12 mouse cellular contexts compared by ENCODE assay signal in the genomic region with DNA sequence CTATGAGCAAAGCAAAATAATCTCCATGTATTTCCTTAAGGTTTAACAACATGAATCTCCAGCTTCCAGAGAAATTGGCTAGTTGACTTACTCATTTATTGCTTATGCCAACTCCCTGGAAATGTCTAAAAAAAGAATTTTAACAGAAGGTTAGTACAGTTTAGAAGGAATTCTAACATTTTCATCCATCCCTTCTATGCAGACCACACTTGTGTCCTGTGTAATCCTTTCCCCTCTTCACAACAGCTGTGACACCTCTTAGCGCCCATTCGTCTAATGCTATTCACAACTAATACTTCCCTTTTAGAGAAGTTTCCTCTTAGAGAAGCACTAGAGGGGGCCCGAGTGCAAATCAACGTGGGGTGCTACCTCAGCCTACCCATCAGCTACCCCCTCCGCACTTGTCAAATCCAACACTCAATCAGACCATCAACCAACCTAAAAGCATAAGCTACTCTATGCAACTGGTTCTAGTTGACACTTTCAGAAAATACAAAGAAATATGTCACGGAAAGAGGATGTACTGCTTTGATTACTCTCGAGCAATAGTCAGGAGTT.
DNase-seq lines count a peak whose midpoint lies in the region; ATAC-seq lines count a peak whose summit lies in the region.
"Had no signal": no experiment of that assay in that cellular context is flagged by ENCODE, and none has a peak within 500 bp of the region (broad histone marks: within the 10 kb centered on the region; RNA-seq: fewer than 3 reads in every experiment).

No protein-coding gene starts in this region.

- ATAC-seq in granulocyte monocyte progenitor cell, adult 5-6 weeks (replicated peaks; ENCODE audit: poor library complexity, severe bottlenecking): peak; percentile 57
- ATAC-seq in inflammation-experienced regulatory T-cells, adult 6 months: no peak
- ATAC-seq: forebrain, embryonic 13.5 days; Patski had no signal

- DNase-seq in embryo, embryonic 11 days: peak; percentile 13
- DNase-seq in embryo, embryonic 9.5 days (ENCODE audit: extremely low spot score): no peak
- peak; percentile 8 for DNase-seq in lung, postnatal 10 days
- DNase-seq in lung, adult 18-20 months: no peak
- peak; percentile 5 to 19 for DNase-seq in monocyte, adult 2 months (ENCODE audit: low read depth in 1 of 2, low spot score in 2 of 2)
- no peak for DNase-seq in testis, postnatal 14 days (ENCODE audit: low spot score)
- DNase-seq: adrenal gland, postnatal 25 days; kidney, adult 2 months had no signal

Comparison
In these comparisons a context has a peak if more than half of its experiments do, and no peak if none do; other contexts are left out.
1. DNase-seq: peak in embryo, embryonic 11 days (single experiment), lung, postnatal 10 days (single experiment) and monocyte, adult 2 months (2 of 2); none in embryo, embryonic 9.5 days (single experiment), lung, adult 18-20 months (0 of 2) and testis, postnatal 14 days (single experiment).